ENCODE assay signal across 21 mouse cellular contexts in the genomic region with DNA sequence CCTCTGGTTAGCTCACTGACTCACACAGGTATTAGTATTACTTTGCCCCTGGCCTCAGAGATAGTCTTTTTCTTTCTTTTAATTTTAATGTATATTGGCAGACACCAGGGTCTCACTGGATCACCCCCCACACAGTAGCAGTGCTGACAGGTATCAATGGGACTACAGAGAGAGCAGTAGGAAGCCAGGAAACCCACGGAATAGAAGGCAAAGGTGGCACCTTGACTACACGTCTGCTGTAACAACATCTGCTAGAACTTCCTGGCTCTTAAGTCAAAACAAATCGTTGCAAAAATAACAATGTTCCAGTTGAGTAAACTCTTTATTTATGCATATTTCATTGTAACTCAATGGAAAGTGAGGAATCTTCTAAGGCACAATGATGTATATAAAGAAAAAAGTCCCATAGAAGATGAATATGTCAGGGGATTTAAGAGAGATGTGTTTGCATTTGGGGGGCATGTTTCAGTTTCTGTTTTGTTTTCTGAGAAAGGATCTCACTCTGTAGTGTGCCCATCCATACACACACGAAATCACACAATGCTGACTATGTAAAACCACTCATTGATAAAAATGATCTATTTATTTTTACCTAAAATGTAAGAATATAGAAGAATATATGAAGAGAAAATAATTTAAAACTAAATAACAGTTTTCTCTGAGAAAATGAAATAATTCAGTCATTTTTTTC. TPM values are rescaled to one million over a fixed set of nuclear protein-coding genes. Genes with fewer than 3 reads are reported as not detected.
DNase-seq lines count a peak whose midpoint lies in the region; ATAC-seq lines count a peak whose summit lies in the region.
"Had no signal": no experiment of that assay in that cellular context is flagged by ENCODE, and none has a peak within 500 bp of the region (broad histone marks: within the 10 kb centered on the region; RNA-seq: fewer than 3 reads in every experiment).

No protein-coding gene starts in this region.

- no peak for ATAC-seq in intestine, embryonic 14.5 days (replicated peaks; ENCODE audit: low FRiP score, low TSS enrichment, low read depth)
- no peak for ATAC-seq in intestine, embryonic 16.5 days
- peak; percentile 77 for ATAC-seq in CD4-positive, CD25-positive, alpha-beta regulatory T cell, adult 4 months
- peak; percentile 76 for ATAC-seq in inflammation-experienced regulatory T-cells, adult 6 months
- ATAC-seq: forebrain, embryonic 14.5 days; hindbrain, postnatal 0 days; Patski had no signal

- no peak overlapping the region for H3K4me2 ChIP-seq in intestine, embryonic 14.5 days (ENCODE audit: low read length)
- H3K4me2 ChIP-seq in intestine, embryonic 16.5 days (ENCODE audit: low read depth, low read length): no peak overlapping the region
- H3K4me2 ChIP-seq: hindbrain, embryonic 13.5 days had no signal

- H3K4me3 ChIP-seq in intestine, embryonic 14.5 days (ENCODE audit: low read depth, low read length): no peak overlapping the region
- no peak overlapping the region for H3K4me3 ChIP-seq in intestine, embryonic 16.5 days (ENCODE audit: low read length)
- H3K4me3 ChIP-seq: embryonic facial prominence, embryonic 10.5 days; forebrain, embryonic 10.5 days; gastrocnemius, adult 2 months; hindbrain, embryonic 13.5 days had no signal

- no peaks in the 10 kb centered on the region for H3K4me1 ChIP-seq in intestine, embryonic 14.5 days (replicated peaks; ENCODE audit: control insufficient read depth, insufficient read depth, low read length)
- no peaks in the 10 kb centered on the region for H3K4me1 ChIP-seq in intestine, embryonic 16.5 days (ENCODE audit: control insufficient read depth, insufficient read depth, low read length)
- H3K4me1 ChIP-seq: embryonic facial prominence, embryonic 10.5 days; forebrain, embryonic 10.5 days; hindbrain, embryonic 13.5 days had no signal

- no peaks in the 10 kb centered on the region for H3K27me3 ChIP-seq in intestine, embryonic 14.5 days (replicated peaks; ENCODE audit: control insufficient read depth, insufficient read depth, low read length)
- H3K27me3 ChIP-seq in intestine, embryonic 16.5 days (replicated peaks; ENCODE audit: control insufficient read depth, insufficient read depth, low read length): no peaks in the 10 kb centered on the region
- H3K27me3 ChIP-seq: hindbrain, embryonic 13.5 days; Patski had no signal

- 71% methylated on average over 4 of the region's 4 CpGs for WGBS in intestine, embryonic 14.5 days
- WGBS in intestine, embryonic 16.5 days: 75% methylated on average over 4 of the region's 4 CpGs

- H3K36me3 ChIP-seq in intestine, embryonic 14.5 days (ENCODE audit: control insufficient read depth, insufficient read depth, low read length): peaks cover 35% of the 10 kb centered on the region
- no peaks in the 10 kb centered on the region for H3K36me3 ChIP-seq in intestine, embryonic 16.5 days (ENCODE audit: control insufficient read depth, insufficient read depth, low read length)

- DNase-seq in intestine, embryonic 14.5 days (ENCODE audit: low spot score): peak; percentile 27
- no peak for DNase-seq in natural killer cell, adult 2 months (ENCODE audit: low spot score in 2 of 2)
- no peak for DNase-seq in urinary bladder, postnatal 10 days (ENCODE audit: low spot score)
- no peak for DNase-seq in spleen, postnatal 36 days (ENCODE audit: low spot score in 2 of 2)
- DNase-seq: adrenal gland, adult 2 months; adrenal gland, postnatal 25 days; cerebellum, adult 2 months; cerebellum, postnatal 10 days; gastrocnemius, adult 2 months; gastrocnemius, postnatal 25 days; heart, postnatal 10 days; heart, postnatal 4 days had no signal

- H3K9ac ChIP-seq in intestine, embryonic 14.5 days (ENCODE audit: low read length): no peak overlapping the region
- no peak overlapping the region for H3K9ac ChIP-seq in intestine, embryonic 16.5 days (ENCODE audit: low read depth, low read length)
- H3K9ac ChIP-seq: hindbrain, embryonic 13.5 days had no signal

- no peaks in the 10 kb centered on the region for H3K9me3 ChIP-seq in intestine, embryonic 14.5 days (ENCODE audit: control insufficient read depth, low read length)
- H3K9me3 ChIP-seq in intestine, embryonic 16.5 days (ENCODE audit: control insufficient read depth, low read length): no peaks in the 10 kb centered on the region
- H3K9me3 ChIP-seq: embryonic facial prominence, embryonic 10.5 days; forebrain, embryonic 10.5 days; hindbrain, embryonic 13.5 days had no signal

- H3K27ac ChIP-seq in intestine, embryonic 14.5 days (ENCODE audit: low read depth): no peak overlapping the region
- H3K27ac ChIP-seq in intestine, embryonic 16.5 days (ENCODE audit: low read length): no peak overlapping the region
- H3K27ac ChIP-seq: embryonic facial prominence, embryonic 10.5 days; forebrain, embryonic 10.5 days; gastrocnemius, adult 2 months; hindbrain, embryonic 13.5 days; hindbrain, postnatal 0 days had no signal

RNA-seq across cellular contexts. Expression of gene Prdm2, which starts 41.0 kb away (rescaled TPM):
- 12.4 and 12.5 TPM in 2 replicates for polyA plus RNA-seq in intestine, embryonic 14.5 days (2014; fragmentation: Nextera tagmentation; extraction: Ambion mirVana)
- 6.9 and 7.0 TPM in 2 replicates for polyA plus RNA-seq in intestine, embryonic 16.5 days (2015; fragmentation: Nextera tagmentation; extraction: Ambion mirVana)
- polyA plus RNA-seq in CD4-positive, CD25-positive, alpha-beta regulatory T cell, adult 4 months (2017; shearing (Covaris generic)): 10 to 100 TPM; 30.8 to 38.7 TPM
- 10 to 100 TPM; 23.2 to 33.9 (median 28.8) TPM for polyA plus RNA-seq in inflammation-experienced regulatory T-cells, adult 6 months (2017; shearing (Covaris generic))

Comparison
In these comparisons a context has a peak if more than half of its experiments do, and no peak if none do; other contexts are left out.
1. ATAC-seq: peak in CD4-positive, CD25-positive, alpha-beta regulatory T cell, adult 4 months (single experiment) and inflammation-experienced regulatory T-cells, adult 6 months (single experiment); none in intestine, embryonic 14.5 days (single experiment) and intestine, embryonic 16.5 days (single experiment).